Mouse (Mus musculus) left cerebral cortex, adult 11 months (tissue): ENCODE measurements around the gene Olfr773.
"Not testable (repeated sequence)": the region's sequence is repeated elsewhere in the genome, so short reads cannot be mapped to it uniquely, and the experiment has no call there.

Source experiments
- DNase-seq: peaks from one replicate; pipeline ENCODE4 v3.0.0; 2022; ENCODE audit warnings: low spot score

The Olfr773 gene

GRCm38 (mm10) chr10:129187319-129187718, at the start of gene Olfr773:
Gene Olfr773 (minus strand): TSS chr10:129187419.
- not testable (repeated sequence) for DNase-seq

- no peak for DNase-seq
Measured at GRCm38 (mm10) chr10:129235904-129236303, 48.7 kb upstream of the Olfr773 start, which contains the start of gene Olfr774. Gene Olfr774 (plus strand): TSS chr10:129236204.

- DNase-seq: no peak
Measured at GRCm38 (mm10) chr10:129230737-129231136, 43.5 kb upstream of the Olfr773 start.

- not testable (repeated sequence) for DNase-seq
Measured at GRCm38 (mm10) chr10:129177821-129178220, 9.4 kb downstream of the Olfr773 start, which contains the start of gene Olfr772. Gene Olfr772 (minus strand): TSS chr10:129177921.

- no peak for DNase-seq
Measured at GRCm38 (mm10) chr10:129164651-129165050, 22.6 kb downstream of the Olfr773 start, which contains the start of gene Olfr771. Gene Olfr771 (minus strand): TSS chr10:129164751.

GRCm38 (mm10) chr10:129138898-129139297, 48.3 kb downstream of the Olfr773 start, which contains the start of gene Olfr770:
Gene Olfr770 (minus strand): TSS chr10:129138998.
- DNase-seq: no peak
